Mouse (Mus musculus) adrenal gland, postnatal 14 days (tissue): ENCODE results near the gene Gm3317. TPM values are rescaled to one million over a fixed set of nuclear protein-coding genes. Genes with fewer than 3 reads are reported as not detected.
"Not testable (repeated sequence)": the region's sequence is repeated elsewhere in the genome, so short reads cannot be mapped to it uniquely, and the experiment has no call there.

ENCODE experiments used
- DNase-seq: peaks from one replicate; pipeline ENCODE4 v3.0.0; 2021; ENCODE audit warnings: mixed read lengths
- long read RNA-seq, 2 experiments: library from polyadenylated mRNA; stranded (forward); transcript quantifications; one replicate each; pipeline ENCODE4 v2.0.0; 2021
- total RNA-seq: library from RNA; stranded (reverse); gene quantifications from 2 replicates; pipeline ENCODE4 v1.2.3, GENCODE M21; 2021

Gm3317 gene
- total RNA-seq = not detected in 2 replicates
- long read RNA-seq, experiment 1 = 0 reads
- long read RNA-seq, experiment 2 = 0 reads

DNA sequence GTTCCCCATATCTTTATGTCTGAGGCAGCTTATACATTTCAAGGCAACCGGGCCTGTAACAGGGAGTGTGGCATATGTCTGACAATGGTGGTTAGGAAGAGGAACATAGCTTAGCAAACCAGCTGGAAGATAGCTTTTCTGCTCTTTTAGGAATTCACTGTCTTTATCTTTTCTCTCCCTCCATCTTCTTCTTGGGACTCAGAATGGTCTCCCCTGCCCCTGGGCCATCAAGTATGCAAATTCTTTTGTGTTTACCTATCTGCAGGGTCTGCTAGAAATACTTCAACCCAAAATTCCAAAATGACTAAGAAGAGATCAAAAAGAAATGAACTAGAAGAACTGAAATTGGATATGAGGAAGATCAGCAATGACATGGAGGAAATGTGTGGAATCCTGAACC lies at the start of gene Gm3317:
Gm3317 (plus strand) TSS at position 301 of the 400 bp plus-strand sequence.
- not testable (repeated sequence) for DNase-seq

DNA sequence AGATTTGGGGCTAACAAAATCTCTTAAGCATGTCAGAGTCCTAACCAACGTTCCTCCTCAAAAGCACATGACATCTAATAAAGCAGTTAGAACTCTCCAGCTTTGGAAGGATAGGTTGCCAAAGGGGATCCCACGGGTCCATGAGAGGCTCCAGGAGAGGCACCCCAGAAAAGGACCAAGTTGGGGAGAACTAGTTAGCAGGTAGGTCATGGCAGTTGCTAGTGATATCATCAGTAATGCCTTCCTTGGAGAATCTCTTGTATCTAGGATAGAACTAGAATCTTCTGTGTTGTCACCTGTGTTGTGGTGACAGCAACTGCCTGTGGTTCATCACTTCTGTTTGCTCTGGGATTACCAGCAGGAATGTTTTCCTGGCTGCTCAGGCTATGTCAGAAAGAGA lies 33.1 kb upstream of the Gm3317 start, which contains the start of gene Gm8279:
Gm8279 (plus strand) TSS at position 301 of the 400 bp plus-strand sequence.
- not testable (repeated sequence) for DNase-seq

DNA sequence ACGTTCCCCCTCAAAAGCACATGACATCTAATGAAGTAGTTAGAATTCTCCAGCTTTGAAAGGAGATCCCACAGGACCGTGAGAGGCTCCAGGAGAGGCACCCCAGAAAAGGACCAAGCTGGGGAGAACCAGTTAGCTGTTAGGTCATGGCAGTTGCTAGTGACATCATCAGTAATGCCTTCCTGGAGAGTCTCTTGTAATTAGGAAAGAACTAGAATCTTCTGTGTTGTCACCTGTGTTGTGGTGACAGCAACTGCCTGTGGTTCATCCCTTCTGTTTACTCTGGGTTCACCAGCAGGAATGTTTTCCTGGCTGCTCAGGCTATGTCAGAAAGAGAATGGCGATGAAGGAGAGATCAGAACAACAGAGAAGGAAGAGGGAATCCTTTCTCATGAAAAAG lies 21.2 kb downstream of the Gm3317 start, which contains the start of gene Gm8271:
Gm8271 (plus strand) TSS at position 301 of the 400 bp plus-strand sequence.
- not testable (repeated sequence) for DNase-seq

Other genes starting within 250 kb of the Gm3317 start
- gene Gm8297, start 180.6 kb upstream of the Gm3317 start, total RNA-seq = not detected in 2 replicates
- gene Gm3298, start 148.6 kb upstream of the Gm3317 start, total RNA-seq = not detected in 2 replicates
- gene 4930555G01Rik, start 113.9 kb upstream of the Gm3317 start, total RNA-seq = not detected in 2 replicates
- 0.23 TPM in 1 of 2 replicates, not detected in the other for gene Gm8281, start 93.5 kb upstream of the Gm3317 start, total RNA-seq
- gene Gm8279, start 33.0 kb upstream of the Gm3317 start, total RNA-seq = not detected in 2 replicates
- not detected in 2 replicates for gene Gm8271, start 21.3 kb downstream of the Gm3317 start, total RNA-seq
- gene Gm3526, start 96.0 kb downstream of the Gm3317 start, total RNA-seq = not detected in 2 replicates
- not detected in 2 replicates for gene Gm3542, start 170.4 kb downstream of the Gm3317 start, total RNA-seq
- not detected in 2 replicates for gene Gm3500, start 224.5 kb downstream of the Gm3317 start, total RNA-seq